Mouse (Mus musculus): ENCODE measurements at regions not wholly inside any gene's neighbourhood (a gene's known extent, or its start where the extent isn't known, plus 50 kb on each side); places are given as distances from the start of the nearest gene placed in this dataset.
A peak's percentile ranks its signal among the peaks of the same experiment; 100 is the strongest.

DNA sequence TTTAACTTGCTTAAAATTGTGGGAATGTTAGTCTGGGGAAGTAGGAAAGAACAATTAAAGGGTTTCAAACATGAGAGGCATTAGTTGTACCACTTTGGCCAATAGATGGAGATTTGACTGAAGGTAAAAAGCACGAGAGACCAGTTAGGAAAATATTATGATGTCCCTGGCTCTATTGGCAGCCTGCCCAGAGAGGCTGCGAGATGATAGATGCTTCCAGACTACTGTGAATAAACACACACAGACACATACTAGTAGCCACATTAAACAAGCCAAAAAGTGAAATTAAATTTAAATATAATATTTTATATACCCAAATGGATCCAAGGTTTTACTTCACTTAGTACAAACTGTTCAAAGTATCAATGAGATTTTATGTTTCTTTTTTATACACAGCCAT lies 411.9 kb upstream of the Gm11114 start:
- no peaks in the 10 kb centered on the region for H3K4me1 ChIP-seq (ENCODE audit: insufficient read depth)
- no peak overlapping the region for H3K9ac ChIP-seq (replicated peaks)
- H3K36me3 ChIP-seq (replicated peaks; ENCODE audit: insufficient read depth, low read length), result no peaks in the 10 kb centered on the region
- no peak overlapping the region for H3K27ac ChIP-seq (ENCODE audit: low read depth)
- ATAC-seq (no peak), DNase-seq (peak; percentile 22)
- H3K9me3 ChIP-seq (ENCODE audit: low read length), result no peaks in the 10 kb centered on the region
- 27% methylated on average over 2 of the region's 2 CpGs for WGBS (ENCODE audit: insufficient replicate concordance)
- H3K4me2 ChIP-seq (ENCODE audit: low read depth, low read length), result no peak overlapping the region
- no peaks in the 10 kb centered on the region for H3K27me3 ChIP-seq (ENCODE audit: insufficient read depth, low read length)
- TF ChIP-seq CTCF (IDR thresholded peaks at IDR 0.05; ENCODE audit: low read depth) (no peak), EP300 (IDR thresholded peaks at IDR 0.05; ENCODE audit: low read depth) (no peak)
- H3K4me3 ChIP-seq (ENCODE audit: low read depth, low read length), result no peak overlapping the region

DNA sequence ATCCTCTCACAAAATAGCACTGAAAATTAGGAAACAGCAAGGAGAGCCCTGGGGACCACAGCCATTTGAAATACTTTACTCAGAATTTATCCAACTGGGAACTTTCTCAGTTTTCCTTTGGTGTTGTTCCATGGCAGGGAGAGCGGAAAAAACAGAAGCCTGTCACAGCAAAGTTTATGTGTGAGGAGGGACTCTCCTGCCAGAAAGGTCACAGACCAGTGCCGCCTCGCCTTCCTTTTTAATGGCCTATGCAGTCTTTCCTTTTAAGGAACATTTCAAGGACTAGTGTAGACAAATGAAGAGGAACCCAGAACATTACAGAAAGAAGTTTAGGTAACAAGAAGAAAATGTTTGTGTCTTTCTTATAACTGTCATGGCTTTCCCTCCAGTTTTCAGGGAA lies 406.3 kb upstream of the Gm11114 start:
- H3K4me3 ChIP-seq (ENCODE audit: low read depth, low read length), result no peak overlapping the region
- H3K9me3 ChIP-seq (ENCODE audit: low read length), result no peaks in the 10 kb centered on the region
- no peak for ATAC-seq
- TF ChIP-seq EP300 (IDR thresholded peaks at IDR 0.05; ENCODE audit: low read depth), result no peak
- TF ChIP-seq CTCF (IDR thresholded peaks at IDR 0.05; ENCODE audit: low read depth), result no peak
- H3K9ac ChIP-seq (replicated peaks), result no peak overlapping the region
- DNase-seq, result no peak
- WGBS (ENCODE audit: insufficient replicate concordance), result 80% methylated on average over 3 of the region's 3 CpGs
- no peak overlapping the region for H3K27ac ChIP-seq (ENCODE audit: low read depth)
- no peaks in the 10 kb centered on the region for H3K27me3 ChIP-seq (ENCODE audit: insufficient read depth, low read length)
- H3K36me3 ChIP-seq (replicated peaks; ENCODE audit: insufficient read depth, low read length), result no peaks in the 10 kb centered on the region
- H3K4me1 ChIP-seq (ENCODE audit: insufficient read depth), result no peaks in the 10 kb centered on the region
- H3K4me2 ChIP-seq (ENCODE audit: low read depth, low read length), result no peak overlapping the region

DNA sequence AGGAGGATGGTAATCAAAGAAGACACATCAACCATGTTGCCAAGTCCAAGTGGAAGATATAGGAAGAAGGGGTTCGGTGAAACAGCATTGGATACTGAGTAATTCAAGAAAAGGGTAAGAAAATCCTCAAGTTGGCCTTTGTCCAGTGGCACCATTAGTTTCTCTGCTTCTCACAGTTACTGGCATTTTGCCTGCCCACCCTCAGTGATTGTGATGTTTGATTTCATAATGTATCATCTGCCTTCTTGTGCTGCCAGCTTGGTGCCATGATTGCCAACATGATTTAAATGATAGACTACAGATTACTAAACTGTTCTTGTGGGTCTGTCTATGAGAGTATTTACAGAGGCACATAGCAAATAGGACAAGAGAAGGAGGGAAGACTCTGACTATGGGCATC lies 399.3 kb upstream of the Gm11114 start:
- H3K4me1 ChIP-seq (ENCODE audit: insufficient read depth), result no peaks in the 10 kb centered on the region
- no peak for ATAC-seq
- H3K9ac ChIP-seq (replicated peaks), result no peak overlapping the region
- H3K4me3 ChIP-seq (ENCODE audit: low read depth, low read length), result no peak overlapping the region
- WGBS (ENCODE audit: insufficient replicate concordance), result 76% methylated on average over 1 of the region's 1 CpGs
- H3K9me3 ChIP-seq (ENCODE audit: low read length), result no peaks in the 10 kb centered on the region
- no peak for TF ChIP-seq CTCF (IDR thresholded peaks at IDR 0.05; ENCODE audit: low read depth)
- TF ChIP-seq EP300 (IDR thresholded peaks at IDR 0.05; ENCODE audit: low read depth), result no peak
- H3K27ac ChIP-seq (ENCODE audit: low read depth), result no peak overlapping the region
- H3K36me3 ChIP-seq (replicated peaks; ENCODE audit: insufficient read depth, low read length), result no peaks in the 10 kb centered on the region
- H3K4me2 ChIP-seq (ENCODE audit: low read depth, low read length), result no peak overlapping the region
- no peak for DNase-seq
- no peaks in the 10 kb centered on the region for H3K27me3 ChIP-seq (ENCODE audit: insufficient read depth, low read length)

DNA sequence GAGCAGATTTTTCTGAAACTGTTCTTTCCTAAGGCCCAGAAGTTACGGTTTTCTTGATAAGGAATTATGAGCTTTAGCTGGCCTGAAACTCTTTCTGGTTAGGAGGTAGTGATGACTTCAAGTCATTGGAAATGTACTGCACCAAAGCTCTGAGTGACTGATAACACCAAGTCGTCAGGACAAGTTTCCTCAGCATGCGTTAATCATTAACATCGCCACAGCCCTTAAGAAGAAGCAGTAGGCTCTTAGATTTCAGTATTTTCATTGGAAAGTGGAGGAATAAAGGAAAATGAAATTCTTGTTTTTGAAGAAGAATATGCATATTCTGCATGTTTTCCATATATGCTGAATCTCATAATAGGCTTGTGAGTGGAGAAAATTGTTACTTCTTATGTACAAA lies 390.3 kb upstream of the Gm11114 start:
- H3K27me3 ChIP-seq (ENCODE audit: insufficient read depth, low read length), result no peaks in the 10 kb centered on the region
- H3K9ac ChIP-seq (replicated peaks), result no peak overlapping the region
- no peaks in the 10 kb centered on the region for H3K36me3 ChIP-seq (replicated peaks; ENCODE audit: insufficient read depth, low read length)
- H3K4me3 ChIP-seq (ENCODE audit: low read depth, low read length), result no peak overlapping the region
- no peaks in the 10 kb centered on the region for H3K4me1 ChIP-seq (ENCODE audit: insufficient read depth)
- H3K4me2 ChIP-seq (ENCODE audit: low read depth, low read length), result no peak overlapping the region
- DNase-seq (no peak), ATAC-seq (no peak)
- no peak overlapping the region for H3K27ac ChIP-seq (ENCODE audit: low read depth)
- 70% methylated on average over 4 of the region's 4 CpGs for WGBS (ENCODE audit: insufficient replicate concordance)
- H3K9me3 ChIP-seq (ENCODE audit: low read length), result no peaks in the 10 kb centered on the region
- TF ChIP-seq EP300 (IDR thresholded peaks at IDR 0.05; ENCODE audit: low read depth) (no peak), CTCF (IDR thresholded peaks at IDR 0.05; ENCODE audit: low read depth) (no peak)

DNA sequence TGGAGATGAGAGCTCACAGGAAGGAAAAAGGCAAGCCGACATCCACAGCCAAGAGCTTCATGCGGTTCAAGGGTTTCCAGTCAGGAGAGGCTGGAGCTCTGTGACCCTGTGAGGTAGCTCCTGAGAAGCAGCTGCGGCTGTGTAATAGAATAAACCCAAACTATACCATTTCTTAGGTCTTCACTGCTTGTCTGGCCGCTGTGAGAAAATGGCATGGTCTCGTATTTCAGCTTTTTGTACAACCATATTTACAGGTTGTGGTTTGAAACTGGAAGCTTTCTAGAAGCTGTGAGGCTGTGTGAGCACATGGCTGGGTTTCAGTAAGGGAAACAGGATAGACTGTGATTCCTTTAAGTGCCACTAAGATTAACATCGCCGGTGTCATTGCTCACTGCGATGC lies 388.6 kb upstream of the Gm11114 start:
- no peaks in the 10 kb centered on the region for H3K27me3 ChIP-seq (ENCODE audit: insufficient read depth, low read length)
- DNase-seq (no peak), ATAC-seq (no peak)
- no peaks in the 10 kb centered on the region for H3K9me3 ChIP-seq (ENCODE audit: low read length)
- H3K4me2 ChIP-seq (ENCODE audit: low read depth, low read length), result no peak overlapping the region
- H3K4me1 ChIP-seq (ENCODE audit: insufficient read depth), result no peaks in the 10 kb centered on the region
- H3K4me3 ChIP-seq (ENCODE audit: low read depth, low read length), result no peak overlapping the region
- no peak overlapping the region for H3K9ac ChIP-seq (replicated peaks)
- no peaks in the 10 kb centered on the region for H3K36me3 ChIP-seq (replicated peaks; ENCODE audit: insufficient read depth, low read length)
- TF ChIP-seq CTCF (IDR thresholded peaks at IDR 0.05; ENCODE audit: low read depth) (no peak), EP300 (IDR thresholded peaks at IDR 0.05; ENCODE audit: low read depth) (no peak)
- 83% methylated on average over 8 of the region's 8 CpGs for whole genome bisulfite sequencing (ENCODE audit: insufficient replicate concordance)
- no peak overlapping the region for H3K27ac ChIP-seq (ENCODE audit: low read depth)

DNA sequence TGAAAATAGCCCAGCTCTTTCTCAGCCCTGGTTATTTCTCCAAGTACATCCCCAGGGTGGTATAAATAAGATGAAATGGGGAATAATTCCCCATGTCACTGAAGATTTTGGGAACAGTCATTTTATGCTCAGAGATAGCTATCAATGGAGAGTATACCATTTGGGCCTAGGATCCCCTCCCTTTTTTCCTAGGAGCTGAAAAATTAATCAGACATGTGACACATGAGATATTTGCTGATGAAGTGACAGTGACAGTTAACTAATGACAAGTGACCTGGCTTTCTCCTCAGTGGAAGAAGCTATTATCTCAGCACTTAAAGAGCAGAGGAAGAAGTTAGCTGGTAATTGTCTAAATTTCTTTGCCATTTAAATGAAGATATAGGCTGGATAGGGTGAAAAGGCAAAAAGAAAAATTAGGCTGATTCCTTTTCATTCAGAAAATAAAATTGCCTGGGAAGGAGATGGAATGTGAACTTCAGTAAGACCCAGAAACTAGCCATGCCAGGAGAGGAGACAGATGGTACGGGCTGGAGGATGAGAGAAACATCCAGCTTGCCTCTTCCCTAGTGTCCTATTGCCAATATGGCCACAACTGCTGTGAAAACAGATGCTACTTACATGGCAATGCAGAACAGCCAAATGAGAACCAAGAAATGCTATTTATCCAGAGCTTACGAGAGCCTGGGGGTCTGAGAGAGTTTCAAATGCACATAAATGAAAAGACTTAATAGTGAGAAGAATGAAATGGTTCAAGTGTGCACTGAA lies 376.1 kb upstream of the Gm11114 start:
- TF ChIP-seq CTCF (IDR thresholded peaks at IDR 0.05; ENCODE audit: low read depth) (no peak), EP300 (IDR thresholded peaks at IDR 0.05; ENCODE audit: low read depth) (no peak)
- ATAC-seq (no peak), DNase-seq (no peak)
- 70% methylated on average over 2 of the region's 2 CpGs for WGBS (ENCODE audit: insufficient replicate concordance)
- Histone ChIP-seq H3K4me3 (ENCODE audit: low read depth, low read length) (no peak overlapping the region), H3K27ac (ENCODE audit: low read depth) (no peak overlapping the region), H3K4me2 (ENCODE audit: low read depth, low read length) (no peak overlapping the region), H3K36me3 (replicated peaks; ENCODE audit: insufficient read depth, low read length) (no peaks in the 10 kb centered on the region), H3K9me3 (ENCODE audit: low read length) (no peaks in the 10 kb centered on the region), H3K9ac (replicated peaks) (no peak overlapping the region), H3K27me3 (ENCODE audit: insufficient read depth, low read length) (no peaks in the 10 kb centered on the region), H3K4me1 (ENCODE audit: insufficient read depth) (no peaks in the 10 kb centered on the region)

All from liver, postnatal 0 days (tissue).